Mouse (Mus musculus) adipocyte (in vitro differentiated cells): Measurements from ENCODE around the gene D230025D16Rik.
A peak's percentile ranks its signal among the peaks of the same experiment; 100 is the strongest.
"Not testable (repeated sequence)": the region's sequence is repeated elsewhere in the genome, so short reads cannot be mapped to it uniquely, and the experiment has no call there.

Experiments
- DNase-seq: peaks from one replicate; pipeline ENCODE4 v3.0.0-alpha.2; 2016; ENCODE audit warnings: low spot score

D230025D16Rik gene

DNA sequence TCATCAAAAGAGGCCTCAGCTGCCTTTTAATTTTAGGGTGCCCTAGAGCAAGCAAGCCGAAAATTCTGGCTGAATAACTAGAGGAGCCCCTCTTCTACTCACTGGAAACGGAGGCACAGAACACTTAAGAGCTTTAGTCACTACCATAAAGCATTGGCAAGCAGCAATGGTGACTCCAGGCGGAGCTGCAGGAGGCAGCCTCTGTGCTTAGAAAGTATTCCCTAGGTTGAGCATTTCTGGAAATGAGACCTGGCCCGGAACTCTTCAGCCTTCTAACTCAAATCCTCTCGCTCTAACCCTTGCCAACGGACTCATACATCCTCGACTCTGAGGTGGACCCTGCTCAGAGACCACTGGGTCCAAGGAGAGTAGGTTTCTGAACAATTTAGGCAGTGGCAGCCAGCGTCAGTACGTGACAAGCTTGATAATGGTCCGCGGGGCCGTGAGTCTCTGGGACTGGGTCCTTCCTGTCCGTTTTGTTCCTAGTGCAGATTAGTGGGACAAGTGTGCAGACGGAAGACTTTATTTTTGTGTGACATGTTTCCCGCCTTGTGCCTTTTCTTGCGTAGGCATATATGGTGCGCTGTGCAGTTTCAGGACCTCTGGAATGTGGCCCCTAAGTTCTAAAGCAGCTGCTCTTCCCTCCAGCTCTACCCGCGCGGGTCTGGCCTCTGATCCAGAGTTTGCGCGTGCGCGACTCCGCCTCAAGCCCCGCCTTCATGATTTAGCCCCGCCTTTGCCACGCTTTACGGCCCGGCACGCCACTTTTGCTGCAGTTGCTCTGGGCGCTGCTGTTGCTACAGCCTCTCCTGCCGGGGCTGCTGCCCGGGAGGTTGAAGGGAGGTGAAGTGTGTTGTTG is at the start of gene D230025D16Rik:
D230025D16Rik (plus strand) TSS at position 733 of the 859 bp plus-strand sequence.
- DNase-seq = peak; percentile 97

DNA sequence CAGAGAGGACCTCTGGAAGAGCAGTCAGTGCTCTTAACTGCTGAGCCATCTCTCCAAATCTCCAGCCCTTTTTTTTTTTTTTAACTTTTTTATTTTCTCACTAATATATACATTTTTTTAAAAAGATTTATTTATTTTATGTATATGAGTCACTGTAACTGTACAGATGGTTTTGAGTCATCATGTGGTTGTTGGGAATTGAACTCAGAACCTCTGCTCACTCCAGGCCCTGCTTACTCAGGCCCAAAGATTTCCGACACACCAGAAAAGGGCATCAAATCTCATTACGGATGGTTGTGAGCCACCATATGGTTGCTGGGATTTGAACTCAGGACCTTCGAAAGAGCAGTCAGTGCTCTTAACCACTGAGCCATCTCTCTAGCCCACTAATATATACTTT is 49.7 kb upstream of the D230025D16Rik start:
- not testable (repeated sequence) for DNase-seq

DNA sequence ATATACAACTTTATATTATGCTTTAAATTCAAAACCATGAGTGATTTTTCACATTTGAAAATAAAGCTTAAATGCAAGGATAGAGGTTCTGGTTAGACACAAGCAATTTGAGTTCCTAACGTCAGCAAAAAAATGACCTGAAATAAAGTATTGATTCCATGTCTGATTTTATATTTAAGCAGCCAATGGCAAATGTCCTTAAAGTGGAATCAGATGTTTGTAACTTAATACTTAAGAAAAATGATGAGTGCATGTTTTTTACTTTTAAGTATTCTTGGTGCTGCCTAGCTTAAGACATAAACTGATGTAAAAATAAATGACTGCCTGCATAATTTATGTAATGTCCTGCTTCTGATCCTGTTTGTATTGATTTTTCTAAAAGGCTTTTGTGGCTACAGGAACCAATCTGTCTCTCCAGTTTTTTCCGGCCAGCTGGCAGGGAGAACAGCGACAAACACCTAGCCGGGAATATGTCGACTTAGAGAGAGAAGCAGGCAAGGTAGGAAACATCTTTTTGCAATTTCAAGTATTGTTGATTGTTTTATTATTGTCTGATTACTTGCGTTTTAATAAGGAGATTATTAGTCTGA is 46.6 kb upstream of the D230025D16Rik start:
- no peak for DNase-seq

DNA sequence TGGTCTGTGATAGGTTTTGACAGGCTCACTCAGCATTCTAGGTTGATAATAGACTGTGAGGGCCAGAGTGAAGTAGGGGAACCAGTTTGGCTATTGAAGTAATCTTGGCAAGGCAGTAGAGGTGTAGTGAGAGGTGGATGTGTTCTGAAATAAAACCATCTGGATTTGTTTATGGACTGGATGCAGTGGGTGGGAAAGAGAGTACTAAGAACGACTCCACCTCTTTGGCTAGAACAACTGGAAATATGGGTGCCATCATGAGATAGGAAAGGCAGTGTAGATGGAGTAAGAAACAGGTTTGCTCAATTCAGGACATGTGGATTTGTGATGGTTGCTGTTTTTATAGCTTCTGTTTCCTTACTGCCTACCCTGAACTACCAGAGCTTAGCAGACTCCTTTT is 42.7 kb upstream of the D230025D16Rik start:
- no peak for DNase-seq

DNA sequence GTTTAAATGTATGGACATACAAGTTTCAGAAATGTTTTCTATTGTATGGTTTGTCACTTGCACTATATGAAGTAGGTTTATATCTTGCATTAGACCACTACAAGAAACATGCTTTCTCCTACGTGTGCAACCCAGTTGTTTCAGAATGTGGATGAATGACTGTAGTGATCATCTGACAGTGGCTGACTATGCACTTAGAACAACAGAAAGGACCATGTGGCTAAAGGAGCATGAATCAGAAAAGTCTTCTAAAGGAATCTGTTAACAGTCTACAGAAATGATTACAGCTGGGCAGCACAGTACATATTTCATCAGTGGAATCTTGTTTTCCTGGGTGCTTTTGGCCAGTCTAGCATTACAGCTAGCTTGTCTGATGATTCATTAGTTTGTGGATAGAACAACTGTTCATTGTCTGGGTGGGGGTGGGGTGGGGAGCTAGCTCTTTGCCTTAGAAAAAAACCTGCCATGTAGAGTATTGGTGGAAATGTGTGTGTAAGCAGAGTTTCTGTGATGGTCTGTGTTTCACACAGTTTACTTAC is 38.4 kb upstream of the D230025D16Rik start:
- peak; percentile 80 for DNase-seq

DNA sequence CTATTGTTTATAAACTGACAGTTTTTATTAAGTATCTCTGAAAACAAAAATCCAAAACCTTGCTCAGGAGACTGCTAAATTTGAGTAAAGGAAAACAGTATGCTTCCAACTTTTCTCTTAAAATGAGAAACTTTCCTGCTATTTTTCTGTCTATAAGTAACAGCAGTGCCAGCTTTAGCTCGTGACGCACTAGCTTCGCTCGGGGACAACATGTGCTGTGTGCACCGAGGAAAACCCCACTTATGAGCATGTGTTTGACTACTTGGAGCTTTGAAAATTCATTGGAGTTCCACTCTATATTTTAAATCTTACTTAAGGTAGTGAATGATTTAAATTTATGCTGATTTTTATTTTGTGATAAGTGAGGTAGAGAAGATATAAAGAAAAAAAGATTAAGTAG is 32.8 kb upstream of the D230025D16Rik start:
- DNase-seq = no peak

DNA sequence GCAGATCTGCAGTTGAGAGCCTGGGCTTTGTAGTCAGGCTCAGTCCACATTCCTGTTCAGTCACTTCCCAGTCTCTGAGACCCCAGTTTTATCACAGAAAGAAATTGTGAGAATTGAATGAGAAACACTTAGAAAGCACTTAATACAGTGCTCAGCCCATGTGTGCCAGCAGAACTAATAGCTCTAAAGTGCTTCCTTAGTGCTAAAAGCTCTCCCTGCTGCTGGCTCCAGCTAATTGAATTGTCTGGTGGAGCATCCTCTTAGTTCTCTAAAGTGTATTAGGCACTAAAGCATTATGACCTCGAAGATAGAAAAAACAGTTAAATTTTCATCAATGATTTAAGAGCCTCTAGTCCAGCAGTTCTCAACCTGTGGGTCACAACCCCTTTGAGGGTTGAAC is 19.2 kb upstream of the D230025D16Rik start:
- DNase-seq = no peak

DNA sequence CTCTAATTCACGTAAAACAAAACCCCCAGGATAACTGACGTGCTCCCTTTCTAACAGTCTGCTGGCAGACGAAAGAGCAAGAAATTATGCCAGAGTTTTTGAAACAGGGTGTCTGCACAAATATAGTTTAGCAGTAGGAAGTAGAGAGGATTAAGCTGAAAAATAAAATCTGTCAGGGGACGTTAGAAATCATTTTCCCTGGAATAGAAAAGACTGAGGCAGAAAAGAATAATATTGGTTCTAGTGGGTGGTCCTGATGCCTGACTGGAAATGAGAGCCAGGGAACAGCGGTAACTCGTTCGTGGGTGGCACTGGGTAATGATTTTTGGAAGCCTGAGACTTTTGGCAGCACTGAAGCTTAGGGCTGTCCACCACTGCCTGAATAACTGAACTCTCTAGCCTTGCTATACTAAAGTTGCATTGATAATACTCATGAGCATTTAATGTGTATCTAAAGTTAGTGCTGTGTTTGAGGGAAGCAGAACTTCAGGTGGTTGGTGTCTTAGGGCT is 18.1 kb upstream of the D230025D16Rik start:
- no peak for DNase-seq

DNA sequence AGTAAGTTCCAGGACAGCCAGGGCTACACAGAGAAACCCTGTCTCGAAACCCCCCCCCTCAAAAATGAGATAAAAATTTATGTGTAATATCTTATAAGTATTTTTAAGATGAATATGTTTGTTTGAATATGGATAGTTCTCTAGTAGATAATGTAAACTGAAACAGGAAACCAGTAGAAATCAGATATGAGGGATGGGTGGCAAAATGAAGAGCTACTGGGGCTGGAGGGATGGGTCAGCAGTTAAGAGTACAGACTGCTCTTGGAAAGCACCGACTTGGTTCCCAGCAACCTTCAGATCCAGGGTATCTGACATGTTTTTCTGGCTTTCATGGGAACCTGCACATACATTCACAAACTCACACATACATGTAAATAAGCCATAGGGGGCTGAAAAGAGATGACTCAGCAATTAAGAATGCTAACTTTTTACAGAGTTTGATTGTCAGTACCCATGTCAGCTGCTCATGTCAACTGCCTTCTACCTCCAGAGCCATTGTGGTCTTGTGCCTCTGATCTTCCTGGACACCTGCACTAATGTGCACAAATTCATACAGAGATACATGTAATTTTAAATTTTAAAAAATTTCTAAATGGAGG is 17.2 kb upstream of the D230025D16Rik start:
- DNase-seq = no peak

DNA sequence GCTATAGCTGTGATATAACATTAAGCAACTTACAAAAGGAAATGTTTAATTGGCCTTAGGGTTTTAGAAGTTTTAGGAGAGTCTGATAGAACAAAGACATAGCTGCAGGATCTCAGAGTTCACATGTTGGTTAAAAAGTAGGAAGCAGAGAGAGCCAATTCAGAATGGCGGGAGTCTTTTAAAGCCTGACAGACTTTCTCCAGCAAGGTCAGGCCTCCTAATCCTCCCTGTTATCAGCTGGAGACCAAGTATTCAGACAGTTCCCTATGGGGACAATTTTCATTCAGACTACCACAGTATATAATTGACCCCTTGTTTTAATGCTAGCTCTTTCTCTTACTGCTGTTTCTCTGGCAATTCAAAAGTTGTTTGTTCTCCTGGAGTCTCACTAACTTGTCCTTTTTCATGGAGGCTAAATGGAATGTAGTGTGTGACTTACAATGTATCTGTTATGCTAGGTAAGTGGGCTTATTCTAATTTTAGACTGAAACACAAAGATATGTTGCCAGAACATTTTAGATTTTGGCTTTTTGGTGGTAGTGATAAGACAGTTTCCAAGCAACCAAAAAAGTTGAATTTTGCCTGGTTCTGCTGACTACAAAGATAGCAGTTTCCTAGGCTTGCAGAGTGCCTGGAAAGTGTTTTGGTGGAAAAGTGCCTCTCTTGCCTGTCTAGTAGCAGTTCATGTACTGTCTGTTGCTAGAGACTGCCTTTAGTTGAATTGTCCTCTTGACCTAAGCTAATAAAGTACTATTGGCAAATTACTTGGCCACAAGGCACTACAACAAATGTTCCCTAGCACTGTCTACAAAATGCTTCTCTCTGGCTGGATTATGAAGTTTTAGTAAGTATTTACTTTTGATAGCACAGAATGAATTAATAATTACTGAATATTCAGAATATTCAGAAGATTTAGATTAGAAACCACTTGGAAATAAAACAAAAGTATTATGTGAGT is 15.5 kb upstream of the D230025D16Rik start:
- DNase-seq = peak; percentile 34

DNA sequence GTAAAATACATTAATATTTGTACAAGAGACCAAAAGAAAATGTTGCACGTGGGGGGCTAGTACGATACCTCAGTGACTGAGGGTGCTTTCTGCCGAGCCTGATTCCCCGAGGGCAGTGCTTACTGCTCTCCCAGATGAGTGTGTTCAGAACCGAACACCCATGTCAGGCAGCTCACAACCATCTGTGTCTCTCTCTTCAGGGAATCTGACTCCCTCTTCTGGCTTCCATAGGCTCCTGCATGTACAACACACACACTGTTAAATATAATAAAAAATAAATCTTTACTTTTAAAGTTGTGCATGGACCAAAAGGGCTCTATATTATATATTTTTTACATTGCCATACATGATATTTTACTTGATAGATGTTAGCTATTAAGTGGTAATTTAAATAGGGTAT is 10.8 kb upstream of the D230025D16Rik start:
- DNase-seq = no peak

DNA sequence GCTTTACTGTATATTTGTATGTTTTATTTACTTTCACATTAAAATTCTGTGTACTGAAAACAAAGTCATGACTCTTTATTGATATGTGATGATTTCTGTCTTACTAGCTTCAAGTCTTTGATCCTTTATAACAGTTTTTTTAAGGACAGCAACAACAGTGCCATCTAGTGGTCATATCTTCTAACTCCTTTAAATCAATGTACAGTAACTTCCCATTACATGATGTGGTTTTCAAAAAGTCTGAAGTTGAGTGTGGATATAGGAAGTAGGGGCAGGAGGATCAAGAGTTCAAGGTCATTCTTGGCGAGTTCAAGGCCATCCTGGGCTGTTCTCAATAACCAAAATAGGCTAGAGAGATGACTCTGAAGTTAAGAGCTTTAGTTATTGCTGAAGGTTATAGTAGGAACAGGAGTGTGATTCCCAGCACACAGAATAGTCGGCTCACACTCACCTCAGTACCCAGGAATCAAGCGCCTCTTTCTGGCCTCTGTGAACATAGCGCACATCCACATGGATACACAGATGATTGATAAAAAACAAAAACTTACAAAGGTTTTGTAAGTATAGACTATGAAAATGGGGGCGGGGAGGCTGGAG is 6.9 kb upstream of the D230025D16Rik start:
- peak; percentile 83 for DNase-seq

DNA sequence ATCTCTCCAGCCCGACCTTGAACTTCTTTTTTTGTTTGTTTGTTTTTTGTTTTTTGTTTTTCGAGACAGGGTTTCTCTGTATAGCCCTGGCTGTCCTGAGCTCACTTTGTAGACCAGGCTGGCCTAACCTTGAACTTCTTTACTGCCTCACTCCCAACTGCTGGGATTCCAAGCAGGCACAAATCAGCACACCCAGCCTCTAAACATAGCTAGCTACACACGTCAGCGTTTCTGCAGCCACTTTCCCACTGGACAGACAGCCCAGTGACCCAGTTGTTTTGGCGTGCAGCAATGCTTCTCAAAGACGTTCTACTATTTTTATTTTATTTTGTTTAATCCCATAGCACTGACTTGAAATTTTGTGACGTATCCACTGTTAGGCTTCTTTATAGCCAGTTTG is 1.1 kb upstream of the D230025D16Rik start:
- no peak for DNase-seq

DNA sequence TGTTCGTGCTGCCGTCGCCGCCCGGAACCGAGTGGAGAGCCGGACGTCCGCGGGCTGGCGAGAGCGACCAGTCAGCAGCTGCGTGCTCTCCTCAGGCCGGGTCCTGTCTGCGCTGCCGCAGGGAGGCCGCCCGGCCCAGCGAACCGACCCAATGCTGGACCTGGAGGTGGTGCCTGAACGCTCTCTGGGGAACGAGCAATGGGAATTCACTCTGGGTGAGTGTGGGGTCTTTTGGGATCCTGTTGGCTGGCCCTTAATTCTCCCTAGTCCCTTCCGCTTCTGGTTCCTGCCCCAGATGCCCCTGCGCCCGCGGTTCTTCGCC is 288 bp downstream of the D230025D16Rik start:
- DNase-seq = no peak

DNA sequence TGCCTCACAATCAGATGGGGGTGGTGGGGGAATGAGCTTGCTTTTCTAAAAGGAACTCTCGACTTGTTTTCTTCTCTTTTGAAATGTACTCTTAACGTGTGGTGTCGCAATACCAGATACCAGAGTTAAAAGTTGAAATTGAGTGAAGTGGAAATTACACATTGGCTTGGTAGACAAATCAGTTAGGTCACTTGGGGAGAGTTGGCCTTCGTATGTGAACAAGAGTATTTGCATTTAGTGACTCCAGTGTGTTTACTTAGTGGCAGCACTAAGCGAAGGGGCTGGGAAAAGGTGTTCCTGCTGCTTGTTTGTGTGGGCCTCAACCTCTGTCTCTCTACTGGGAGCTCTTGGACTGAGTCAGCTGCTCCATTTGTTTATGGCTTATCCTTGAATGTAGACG is 972 bp downstream of the D230025D16Rik start:
- DNase-seq = peak; percentile 75

DNA sequence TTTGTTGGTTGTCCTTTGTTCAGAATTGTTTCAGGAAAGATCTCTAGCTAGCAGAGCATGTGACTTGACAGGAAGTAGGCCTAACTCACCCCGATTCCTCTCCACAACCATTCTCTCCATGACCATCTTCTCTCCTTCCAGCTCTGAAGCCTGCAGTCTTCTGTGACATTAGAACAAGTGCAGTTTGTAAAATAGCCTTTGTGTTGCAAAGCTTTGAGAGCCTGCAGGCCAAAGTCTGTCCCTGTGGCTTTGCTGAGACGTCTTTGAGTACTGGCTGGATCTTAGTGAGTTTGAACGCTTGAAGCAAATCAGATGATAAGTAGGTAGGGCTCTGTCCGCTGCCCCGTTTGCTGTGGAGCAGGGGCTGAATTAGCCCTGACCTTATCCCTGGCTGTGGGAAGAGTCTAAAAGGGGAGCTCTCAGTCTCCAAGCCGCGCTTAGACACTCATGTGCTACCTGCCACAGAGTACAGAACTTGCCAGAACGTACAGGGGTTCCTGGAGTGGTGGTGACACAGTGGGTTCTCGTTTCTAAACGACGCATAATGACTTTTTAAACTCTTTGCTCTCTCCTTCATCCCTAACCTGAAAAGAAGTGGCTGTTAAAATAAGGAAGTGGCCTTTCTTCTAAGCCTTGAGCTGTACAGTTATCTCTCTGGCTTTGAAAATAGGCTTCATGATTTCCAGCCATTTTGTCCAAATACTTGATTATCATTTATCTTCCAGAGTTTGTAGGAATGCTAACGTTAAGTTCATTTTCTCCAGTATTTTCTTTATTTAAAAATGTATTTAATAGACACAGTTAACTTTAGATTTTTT is 6.8 kb downstream of the D230025D16Rik start:
- DNase-seq = no peak

DNA sequence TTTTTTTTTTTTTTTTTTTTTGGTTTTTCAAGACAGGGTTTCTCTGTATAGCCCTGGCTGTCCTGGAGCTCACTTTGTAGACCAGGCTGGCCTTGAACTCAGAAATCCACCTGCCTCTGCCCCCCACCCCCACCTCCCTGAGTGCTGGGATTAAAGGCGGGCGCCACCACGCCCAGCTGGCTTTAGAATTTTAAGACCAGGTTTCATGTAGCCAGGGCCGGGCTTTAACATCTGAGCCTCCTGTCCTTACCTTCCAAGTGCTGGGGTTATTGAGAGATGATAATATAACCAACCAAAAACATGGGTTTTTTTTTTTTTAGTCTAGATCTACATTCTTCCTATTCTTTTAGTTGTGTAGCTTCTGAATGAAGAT is 7.4 kb downstream of the D230025D16Rik start:
- not testable (repeated sequence) for DNase-seq

DNA sequence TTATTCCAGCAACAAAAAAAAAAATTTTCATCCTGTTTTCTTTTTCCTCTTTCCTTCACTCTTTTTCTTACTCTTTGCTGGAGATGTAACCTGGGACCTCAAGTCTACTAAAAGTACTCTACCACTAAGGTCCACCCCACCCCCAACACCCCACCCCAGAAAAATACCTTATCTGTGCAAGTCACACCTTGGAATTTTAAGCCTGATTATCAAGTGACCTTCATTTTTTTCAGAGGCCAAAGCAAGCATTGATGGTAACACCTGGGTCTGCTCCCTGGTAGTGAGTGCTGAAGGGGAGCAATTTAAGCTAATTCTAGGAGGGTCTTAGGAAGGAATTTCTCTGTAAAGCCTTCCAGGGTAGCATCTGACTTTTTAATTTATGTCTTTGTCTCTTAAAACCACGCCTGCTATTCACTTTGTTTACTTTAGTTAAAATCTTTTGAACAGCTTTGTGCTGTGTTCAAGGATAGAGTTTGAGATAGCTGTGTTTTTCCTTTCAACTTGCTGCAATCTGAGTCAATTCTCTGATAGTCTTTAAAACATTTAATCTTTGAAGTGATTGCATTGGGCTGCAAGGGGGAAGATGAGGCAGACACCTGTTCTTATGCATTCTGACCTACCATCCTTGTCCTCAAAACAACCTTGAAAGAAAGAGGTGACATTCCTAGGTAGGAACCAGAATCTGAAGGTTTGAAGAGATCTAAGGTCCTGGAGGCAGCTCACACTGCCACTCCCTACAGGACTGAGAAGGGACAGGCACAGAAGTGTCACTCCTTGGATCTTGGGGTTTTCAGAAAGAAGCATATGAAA is 8.4 kb downstream of the D230025D16Rik start:
- no peak for DNase-seq

DNA sequence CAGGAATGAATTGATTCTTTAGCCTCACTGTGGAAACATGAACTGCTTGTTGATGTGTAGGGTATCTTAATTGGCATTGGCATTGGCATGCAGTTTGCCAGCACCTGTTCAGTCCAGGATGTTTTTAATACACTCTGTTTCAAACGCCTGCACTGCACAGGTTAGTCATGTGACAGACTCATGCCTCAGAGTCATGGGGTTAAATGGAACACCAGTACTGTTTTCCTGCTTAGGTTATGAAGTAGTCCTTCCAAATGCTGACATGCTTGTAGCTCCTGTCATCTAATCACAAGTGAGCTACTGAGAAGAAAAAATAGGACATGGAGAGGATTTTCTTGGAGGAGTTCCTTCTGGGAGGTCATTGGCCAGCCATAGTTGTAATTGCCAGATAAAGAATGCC is 10.3 kb downstream of the D230025D16Rik start:
- peak; percentile 28 for DNase-seq
